Mouse (Mus musculus) intestine, postnatal 0 days (tissue): ENCODE results near the gene Ppp1r27. TPM values are rescaled to one million over a fixed set of nuclear protein-coding genes. Genes with fewer than 3 reads are reported as not detected.
A peak's percentile ranks its signal among the peaks of the same experiment; 100 is the strongest.

Experiments
- ATAC-seq: fragments of 200-750 bp; cut with Nextera tagmentation; 2 replicates; pipeline ENCODE4 v1.8.0; 2017; ENCODE audit warnings: mild to moderate bottlenecking, moderate TSS enrichment, moderate library complexity
- H3K27ac ChIP-seq: fragments of 300-500 bp; sonication (generic); 2 replicates; pipeline ENCODE4 v1.5.1; 2014; ENCODE audit warnings: mild to moderate bottlenecking, low read depth, low read length, moderate library complexity
- H3K27me3 ChIP-seq: fragments of 300-500 bp; sonication (generic); replicated peaks from 2 replicates; pipeline ENCODE4 v1.6.1; 2014; ENCODE audit warnings: low read length, mixed read lengths; ENCODE audit not compliant: control insufficient read depth, insufficient read depth
- H3K36me3 ChIP-seq: fragments of 300-500 bp; sonication (generic); 2 replicates; pipeline ENCODE4 v1.6.1; 2014; ENCODE audit warnings: mild to moderate bottlenecking, moderate library complexity; ENCODE audit not compliant: control insufficient read depth, insufficient read depth
- H3K4me1 ChIP-seq: fragments of 300-500 bp; sonication (generic); replicated peaks from 2 replicates; pipeline ENCODE4 v1.6.1; 2014; ENCODE audit warnings: antibody characterized with exemption, low read length, mixed read lengths; ENCODE audit not compliant: control insufficient read depth, insufficient read depth
- H3K4me2 ChIP-seq: fragments of 300-500 bp; sonication (generic); replicated peaks from 2 replicates; pipeline ENCODE4 v1.6.1; 2014; ENCODE audit warnings: low read depth, mild to moderate bottlenecking, moderate library complexity
- H3K4me3 ChIP-seq: fragments of 300-500 bp; sonication (generic); 2 replicates; pipeline ENCODE4 v1.5.1; 2014; ENCODE audit warnings: low read depth, low read length
- H3K9ac ChIP-seq: fragments of 300-500 bp; sonication (generic); 2 replicates; pipeline ENCODE4 v1.6.1; 2014; ENCODE audit warnings: mild to moderate bottlenecking, low read depth, low read length
- H3K9me3 ChIP-seq: fragments of 300-500 bp; sonication (generic); 2 replicates; pipeline ENCODE4 v1.6.1; 2016; ENCODE audit warnings: mixed run types; ENCODE audit not compliant: control insufficient read depth
- CTCF ChIP-seq: sonication (generic); IDR thresholded peaks from 2 replicates; pipeline ENCODE4 v1.5.1; 2016; ENCODE audit warnings: low read depth, mild to moderate bottlenecking, control low read depth, antibody characterized with exemption, moderate library complexity
- WGBS: fragments of 180-500 bp; shearing (Covaris S2); extraction: QIAGEN DNeasy Blood & Tissue Kit; methylation state at CpG from one replicate; pipeline ENCODE4 v1.1.7; 2014; 5-methylcytosine and 5-hydroxymethylcytosine counted together
- polyA plus RNA-seq: library from polyadenylated mRNA; unstranded; fragments of >200 nt; fragmentation: Nextera tagmentation; extraction: Ambion mirVana; gene quantifications from 2 replicates; pipeline ENCODE4 v1.2.1, GENCODE M21; 2015

Ppp1r27 gene
- polyA plus RNA-seq, 1 experiment from 2014 or later = 1.4 TPM

DNA sequence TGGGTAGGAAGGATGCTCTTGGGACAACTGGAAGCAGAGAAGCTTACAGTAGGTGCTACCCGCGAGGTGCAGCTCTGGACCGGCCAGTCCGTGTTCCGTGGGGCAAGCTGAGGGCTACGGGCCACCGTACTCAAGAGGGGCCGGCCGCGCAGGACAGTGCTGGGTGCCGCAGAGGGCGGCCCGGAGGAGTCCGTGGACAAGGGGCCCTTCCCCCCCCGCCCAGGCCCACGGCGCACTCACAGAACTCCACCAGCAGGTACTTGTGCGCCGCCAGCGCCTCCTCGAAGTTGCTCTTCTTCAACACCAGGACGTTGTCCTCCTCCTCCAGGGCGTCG, 21.5 kb upstream of the Ppp1r27 start:
- peak overlapping the region; percentile 98 for H3K9ac ChIP-seq
- H3K4me3 ChIP-seq = peak overlapping the region; percentile 92
- peak; percentile 16; the same call in 1 of the 2 replicates for TF ChIP-seq CTCF
- peak overlapping the region; percentile 69 for H3K4me2 ChIP-seq
- H3K9me3 ChIP-seq = no peaks in the 10 kb centered on the region
- H3K27ac ChIP-seq = peak overlapping the region; percentile 97
- no peaks in the 10 kb centered on the region for H3K27me3 ChIP-seq
- ATAC-seq = peak; percentile 1
- WGBS = 1% methylated on average over 21 of the region's 24 CpGs
- H3K4me1 ChIP-seq = peaks cover 15% of the 10 kb centered on the region; the same call in 1 of the 2 replicates
- H3K36me3 ChIP-seq = peaks cover 37% of the 10 kb centered on the region

DNA sequence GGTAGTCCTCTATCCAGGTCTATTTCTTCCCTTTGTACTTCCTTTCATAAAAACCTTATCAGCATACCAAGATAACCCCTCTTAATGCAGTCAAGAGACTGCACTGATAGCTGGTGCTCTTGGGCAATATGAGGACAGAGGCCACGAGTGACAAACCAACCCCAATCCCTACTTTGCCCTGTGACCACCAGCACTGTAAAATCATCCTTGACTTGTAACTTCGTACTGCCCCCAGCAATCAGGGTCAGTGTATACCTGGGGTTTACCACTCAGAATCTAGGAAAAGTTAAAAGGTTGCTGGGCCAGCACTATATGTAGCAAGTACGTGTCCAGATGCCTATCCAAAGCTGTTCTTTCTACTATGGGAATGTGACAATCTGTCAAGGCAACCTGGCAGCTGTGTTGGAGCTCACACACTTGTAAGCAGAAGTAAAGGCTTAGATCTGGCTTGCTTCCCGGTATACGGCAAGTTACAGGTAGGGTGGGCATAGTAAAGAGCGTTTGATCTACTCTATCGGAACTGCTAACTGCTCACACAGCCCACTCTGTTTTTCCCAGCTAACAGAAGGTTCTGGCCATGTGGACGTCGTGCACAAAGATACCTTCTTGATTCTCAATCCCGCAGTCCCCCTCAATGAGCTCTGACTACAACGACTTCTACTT, 21.0 kb upstream of the Ppp1r27 start:
- Histone ChIP-seq H3K27me3 (no peaks in the 10 kb centered on the region), H3K36me3 (peaks cover 42% of the 10 kb centered on the region), H3K27ac (peak overlapping the region; percentile 97), H3K9me3 (no peaks in the 10 kb centered on the region), H3K4me2 (peak overlapping the region; percentile 69), H3K9ac (peak overlapping the region; percentile 98), H3K4me1 (peaks cover 11% of the 10 kb centered on the region; the same call in 1 of the 2 replicates), H3K4me3 (peak overlapping the region; percentile 92)
- peak; percentile 9 for ATAC-seq
- 4% methylated on average over 11 of the region's 11 CpGs for WGBS
- no peak for TF ChIP-seq CTCF

DNA sequence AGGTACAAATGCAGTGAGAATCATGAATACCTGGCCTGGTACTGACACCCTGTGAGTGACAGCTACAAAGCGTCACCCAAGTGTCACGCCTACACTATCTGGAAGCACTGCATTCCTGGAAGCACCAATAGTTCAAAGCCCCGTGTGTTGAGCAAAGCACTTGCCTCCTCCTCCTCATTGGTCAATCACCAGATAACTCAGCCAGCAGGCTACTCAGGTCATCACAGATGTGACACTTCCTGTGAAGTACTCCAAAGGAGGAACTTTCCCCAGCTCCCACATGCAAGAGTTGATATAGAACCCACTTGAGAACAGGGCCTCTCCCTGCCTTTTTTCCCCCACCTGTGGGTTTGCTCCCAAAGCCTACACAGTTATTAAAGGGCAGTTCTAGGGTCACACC, 20.2 kb upstream of the Ppp1r27 start:
- Histone ChIP-seq H3K27me3 (no peaks in the 10 kb centered on the region), H3K9ac (peak overlapping the region; percentile 98), H3K4me3 (peak overlapping the region; percentile 92), H3K27ac (peak overlapping the region; percentile 83), H3K36me3 (peaks cover 50% of the 10 kb centered on the region), H3K9me3 (no peaks in the 10 kb centered on the region), H3K4me2 (peak overlapping the region; percentile 69), H3K4me1 (0 out of 2 replicates have a peak, but pooled peaks cover 8% of the 10 kb centered on the region)
- 56% methylated on average over 3 of the region's 3 CpGs for WGBS
- peak; percentile 6; the same call in 1 of the 2 replicates for ATAC-seq
- no peak for TF ChIP-seq CTCF

DNA sequence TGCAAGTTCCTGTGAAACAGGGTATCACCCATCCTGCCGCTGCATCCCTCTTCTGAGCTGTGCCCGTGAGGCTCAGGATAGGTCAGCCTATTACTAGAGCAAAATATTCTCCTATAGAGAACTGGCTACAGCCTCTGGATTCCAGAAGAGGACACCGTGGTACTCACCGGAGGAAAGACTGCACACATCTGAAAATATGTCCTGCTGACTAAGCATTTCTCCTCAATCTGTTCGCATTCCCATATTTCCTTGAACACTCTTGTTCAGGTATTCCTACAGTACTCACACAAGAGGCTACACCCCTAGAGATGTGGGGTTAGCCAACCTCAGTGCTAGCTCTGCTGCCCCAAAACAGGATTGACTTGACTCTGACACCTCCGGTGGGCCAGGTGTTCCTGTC, 17.4 kb upstream of the Ppp1r27 start:
- 0 out of 2 replicates have a peak overlapping the region, but pooled peaks have one; percentile 11 for H3K9ac ChIP-seq
- no peak overlapping the region for H3K4me3 ChIP-seq
- H3K4me1 ChIP-seq = 0 out of 2 replicates have a peak, but pooled peaks cover 7% of the 10 kb centered on the region
- ATAC-seq = no peak
- no peak for TF ChIP-seq CTCF
- peak overlapping the region; percentile 38; the same call in 1 of the 2 replicates for H3K4me2 ChIP-seq
- no peaks in the 10 kb centered on the region for H3K9me3 ChIP-seq
- no peaks in the 10 kb centered on the region for H3K27me3 ChIP-seq
- H3K27ac ChIP-seq = peak overlapping the region; percentile 54
- WGBS = 83% methylated on average over 6 of the region's 6 CpGs
- peaks cover 77% of the 10 kb centered on the region for H3K36me3 ChIP-seq

DNA sequence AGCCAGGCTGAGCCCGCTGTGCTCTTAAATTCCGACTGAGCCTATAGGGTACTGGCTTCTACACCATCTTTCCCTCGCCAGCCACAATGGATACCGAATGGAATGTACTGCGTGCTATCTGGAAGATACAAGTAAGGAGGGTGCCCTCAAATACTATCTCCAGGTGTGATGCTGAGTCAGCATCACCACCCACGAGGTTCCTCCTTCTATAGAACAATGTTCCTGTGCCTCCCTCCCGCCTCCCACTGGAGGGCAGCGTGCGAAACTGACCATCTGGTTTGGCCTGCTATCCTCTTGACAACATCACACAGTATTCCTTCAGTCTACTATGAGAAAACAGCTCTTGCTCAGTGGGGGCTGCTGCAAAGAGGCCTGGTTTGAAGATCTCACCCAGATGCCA, 14.2 kb upstream of the Ppp1r27 start:
- ATAC-seq = no peak
- TF ChIP-seq CTCF = no peak
- no peak overlapping the region for H3K4me3 ChIP-seq

DNA sequence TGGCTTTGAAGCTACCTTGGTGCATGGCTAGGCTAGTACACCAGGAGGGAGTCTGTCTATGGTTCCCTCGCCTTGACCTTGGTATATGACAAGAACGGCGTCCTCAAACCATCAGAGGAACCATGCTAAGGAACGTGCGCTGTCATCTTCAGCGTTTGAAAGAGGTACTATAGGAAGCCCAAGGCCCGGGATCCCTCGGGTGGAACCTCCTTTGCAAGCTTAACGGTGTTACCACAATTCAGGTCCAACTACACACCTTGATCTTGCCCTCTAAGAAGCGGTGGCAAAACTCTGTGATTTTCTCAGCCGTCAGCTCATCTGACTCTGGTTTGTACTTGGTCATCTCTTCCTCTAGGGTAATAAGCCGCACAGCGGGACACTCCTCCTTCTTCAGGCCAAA, 12.0 kb upstream of the Ppp1r27 start:
- Histone ChIP-seq H3K27me3 (no peaks in the 10 kb centered on the region), H3K9me3 (no peaks in the 10 kb centered on the region), H3K4me1 (0 out of 2 replicates have a peak, but pooled peaks cover under 1% of the 10 kb centered on the region), H3K36me3 (peaks cover 90% of the 10 kb centered on the region), H3K4me3 (no peak overlapping the region), H3K27ac (no peak overlapping the region), H3K4me2 (no peak overlapping the region), H3K9ac (no peak overlapping the region)
- no peak for TF ChIP-seq CTCF
- no peak for ATAC-seq
- WGBS = 91% methylated on average over 13 of the region's 13 CpGs

More for the DNA sequence above, 14.2 kb upstream of the Ppp1r27 start:
- WGBS = 67% methylated on average over 9 of the region's 9 CpGs
- Histone ChIP-seq H3K36me3 (peaks cover 95% of the 10 kb centered on the region), H3K9ac (no peak overlapping the region), H3K27me3 (no peaks in the 10 kb centered on the region), H3K4me1 (0 out of 2 replicates have a peak, but pooled peaks cover 4% of the 10 kb centered on the region), H3K4me2 (no peak overlapping the region), H3K27ac (0 out of 2 replicates have a peak overlapping the region, but pooled peaks have one; percentile 21), H3K9me3 (no peaks in the 10 kb centered on the region)
